Mouse (Mus musculus) thymus, postnatal 14 days (tissue): ENCODE measurements around the gene Cuedc2.
A peak's percentile ranks its signal among the peaks of the same experiment; 100 is the strongest.

ENCODE experiments used
- DNase-seq: peaks from one replicate; pipeline ENCODE4 v3.0.0; 2021

Gene Cuedc2

GRCm38 (mm10) chr19:46339287-46339971 is 927 bp upstream of the Cuedc2 start:
- DNase-seq, result no peak

GRCm38 (mm10) chr19:46338942-46339286 is 412 bp upstream of the Cuedc2 start:
- DNase-seq, result no peak

- no peak for DNase-seq
These were observed 677 bp downstream of the Cuedc2 start for GRCm38 (mm10) chr19:46337719-46338330.

- no peak for DNase-seq
These were observed 4.6 kb downstream of the Cuedc2 start for GRCm38 (mm10) chr19:46333906-46334305.

DNA sequence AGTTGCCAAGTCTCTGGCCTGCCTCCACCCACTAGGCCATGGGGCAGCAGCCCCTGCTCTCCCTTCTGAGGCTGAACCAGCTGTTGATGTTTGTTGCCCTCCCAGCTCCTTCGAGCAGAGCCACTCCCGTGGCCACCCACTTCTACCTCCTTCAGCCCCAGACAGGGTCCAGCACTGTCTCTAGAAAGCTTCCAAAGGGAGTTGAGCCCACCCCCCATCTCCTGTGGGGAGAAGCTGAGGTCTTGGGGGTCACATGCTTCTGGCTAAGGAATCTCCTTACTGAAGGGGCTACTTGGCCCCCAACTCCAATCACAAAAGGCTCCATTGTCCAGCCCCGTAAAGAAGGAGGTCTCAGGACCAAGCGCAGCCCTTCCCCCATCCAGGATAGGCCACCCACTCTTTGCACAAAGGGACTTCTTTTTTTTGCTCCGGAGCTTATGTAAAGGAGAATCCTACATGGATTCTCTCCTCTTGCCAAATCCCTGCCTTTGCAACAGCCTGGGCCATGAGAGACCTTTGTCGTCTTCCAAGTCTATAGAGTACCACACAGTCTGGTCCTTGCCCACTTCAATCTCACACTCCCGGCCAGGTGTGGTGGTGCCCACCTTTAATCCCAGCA is 5.7 kb downstream of the Cuedc2 start:
- no peak for DNase-seq

GRCm38 (mm10) chr19:46331936-46332335 is 6.6 kb downstream of the Cuedc2 start:
- no peak for DNase-seq

DNA sequence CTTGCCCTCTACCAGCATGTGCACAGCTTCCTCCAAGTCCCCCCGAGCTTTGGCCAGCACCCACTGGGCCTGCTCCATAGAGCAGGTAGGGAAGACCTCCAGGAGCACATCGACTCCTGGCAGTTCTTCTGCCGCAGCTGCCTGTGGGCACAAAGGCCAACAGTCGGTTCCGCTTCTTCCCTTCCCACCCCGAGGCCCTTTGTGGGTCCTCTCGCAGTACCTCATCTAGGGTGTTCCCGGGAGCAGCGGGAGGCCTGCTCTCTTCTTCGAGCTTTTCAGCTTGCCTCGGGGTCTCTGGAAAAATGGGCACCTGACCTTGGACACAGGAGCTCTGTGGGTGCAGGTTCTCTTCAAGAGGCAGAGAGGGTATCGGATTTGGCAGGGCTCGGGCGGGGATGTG is 7.2 kb downstream of the Cuedc2 start:
- no peak for DNase-seq

DNA sequence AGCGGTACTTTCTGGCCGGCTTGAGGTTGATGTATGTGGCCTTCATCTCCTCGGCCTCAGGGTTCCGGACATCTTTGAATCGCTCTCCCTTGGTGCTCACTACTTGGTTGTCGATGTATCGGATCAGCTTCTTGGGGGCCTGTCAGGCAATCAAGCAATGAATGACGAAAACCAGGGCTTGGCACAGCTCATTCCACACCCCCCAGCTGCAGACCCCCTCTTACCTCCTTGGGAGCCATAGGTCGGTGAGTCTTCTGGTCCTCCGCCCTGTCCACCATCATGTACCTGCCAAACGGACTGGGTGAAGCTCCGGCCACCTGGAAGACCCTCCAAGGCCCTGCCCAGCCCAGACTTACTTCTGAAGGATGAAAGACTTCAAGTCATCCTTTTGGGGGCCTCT is 7.8 kb downstream of the Cuedc2 start:
- DNase-seq, result no peak

DNA sequence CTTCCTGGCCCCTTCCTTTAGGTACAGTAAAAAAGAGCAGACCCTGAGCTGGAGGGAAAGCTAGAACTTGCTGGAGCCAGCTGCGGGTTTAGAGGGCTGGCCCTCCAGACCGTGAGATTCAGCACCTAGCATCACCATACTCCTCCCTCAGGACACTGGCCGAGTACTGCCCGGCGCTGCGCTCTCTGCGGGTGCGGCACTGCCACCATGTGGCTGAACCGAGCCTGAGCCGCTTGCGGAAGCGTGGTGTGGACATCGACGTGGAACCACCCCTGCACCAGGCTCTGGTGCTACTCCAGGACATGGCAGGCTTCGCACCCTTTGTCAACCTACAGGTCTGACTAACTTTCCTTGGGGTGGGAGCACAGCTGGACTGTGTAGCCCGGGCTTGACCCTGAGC is 8.6 kb downstream of the Cuedc2 start:
- DNase-seq, result peak; percentile 66

DNA sequence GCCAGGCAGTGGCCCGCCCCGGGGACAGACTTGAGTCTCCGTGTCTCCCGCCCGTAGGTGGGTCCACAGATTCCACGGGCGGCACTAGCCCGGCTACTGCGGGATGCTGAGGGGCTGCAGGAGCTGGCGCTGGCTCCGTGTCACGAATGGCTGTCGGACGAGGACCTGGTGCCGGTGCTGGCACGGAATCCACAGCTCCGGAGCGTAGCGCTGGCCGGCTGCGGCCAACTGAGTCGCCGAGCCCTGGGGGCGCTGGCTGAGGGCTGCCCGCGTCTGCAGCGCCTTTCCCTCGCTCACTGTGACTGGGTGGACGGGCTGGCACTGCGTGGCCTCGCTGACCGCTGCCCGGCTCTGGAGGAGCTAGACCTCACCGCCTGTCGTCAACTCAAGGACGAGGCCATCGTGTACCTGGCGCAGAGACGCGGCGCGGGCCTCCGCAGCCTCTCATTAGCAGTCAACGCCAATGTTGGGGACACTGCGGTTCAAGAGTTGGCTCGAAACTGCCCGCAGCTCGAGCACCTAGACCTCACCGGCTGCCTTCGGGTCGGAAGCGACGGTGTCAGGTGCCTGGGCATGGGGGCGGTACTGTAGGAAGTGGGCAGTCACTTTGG is 9.4 kb downstream of the Cuedc2 start:
- no peak for DNase-seq

DNA sequence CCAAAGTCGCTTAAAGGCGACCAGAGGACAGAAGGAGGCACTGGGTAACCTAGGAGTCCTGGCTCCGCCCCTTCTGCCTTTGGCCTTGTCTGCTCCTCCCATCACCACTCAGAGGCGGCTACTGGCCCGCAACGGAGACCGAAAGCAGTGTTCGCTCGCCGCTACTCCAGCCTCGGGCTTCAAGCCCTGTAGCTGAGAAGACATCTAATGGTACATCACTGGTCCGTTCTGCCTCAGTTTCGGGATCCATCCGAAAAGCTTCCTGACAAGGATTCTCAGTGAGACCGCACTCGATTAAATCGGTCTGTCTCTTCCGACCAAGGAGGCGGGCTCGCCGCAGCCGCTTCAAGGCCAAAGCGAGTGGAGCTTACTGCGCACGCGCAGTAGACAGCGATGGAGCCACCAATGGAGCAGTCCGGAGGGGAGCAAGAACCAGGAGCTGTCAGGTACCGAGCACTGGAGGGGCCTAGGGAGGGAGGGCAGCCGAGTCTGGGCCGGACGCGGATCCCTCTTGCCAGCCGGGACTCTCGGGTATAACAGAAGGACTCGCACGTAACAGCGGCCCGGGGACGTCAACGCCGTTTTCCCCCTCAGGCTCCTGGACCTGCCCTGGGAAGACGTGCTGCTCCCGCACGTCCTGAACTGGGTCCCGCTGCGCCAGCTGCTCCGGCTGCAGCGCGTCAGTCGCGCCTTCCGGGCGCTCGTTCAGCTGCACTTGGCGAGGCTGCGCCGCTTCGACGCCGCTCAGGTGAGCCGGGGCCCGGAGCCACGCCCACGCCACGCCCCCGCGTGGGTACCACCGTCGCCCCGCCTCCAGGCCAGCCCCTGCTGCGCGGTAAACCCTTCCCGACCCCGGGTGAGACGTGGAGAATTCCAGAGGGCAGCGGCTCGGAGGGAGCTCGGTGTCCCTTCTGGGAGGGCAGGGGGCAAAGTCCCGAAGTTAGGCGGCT is 10.1 kb downstream of the Cuedc2 start, which contains the start of gene Fbxl15:
Gene Fbxl15, plus strand, starts transcription at position 104 of the 950 bp plus-strand sequence.
- DNase-seq, result peak; percentile 94

DNA sequence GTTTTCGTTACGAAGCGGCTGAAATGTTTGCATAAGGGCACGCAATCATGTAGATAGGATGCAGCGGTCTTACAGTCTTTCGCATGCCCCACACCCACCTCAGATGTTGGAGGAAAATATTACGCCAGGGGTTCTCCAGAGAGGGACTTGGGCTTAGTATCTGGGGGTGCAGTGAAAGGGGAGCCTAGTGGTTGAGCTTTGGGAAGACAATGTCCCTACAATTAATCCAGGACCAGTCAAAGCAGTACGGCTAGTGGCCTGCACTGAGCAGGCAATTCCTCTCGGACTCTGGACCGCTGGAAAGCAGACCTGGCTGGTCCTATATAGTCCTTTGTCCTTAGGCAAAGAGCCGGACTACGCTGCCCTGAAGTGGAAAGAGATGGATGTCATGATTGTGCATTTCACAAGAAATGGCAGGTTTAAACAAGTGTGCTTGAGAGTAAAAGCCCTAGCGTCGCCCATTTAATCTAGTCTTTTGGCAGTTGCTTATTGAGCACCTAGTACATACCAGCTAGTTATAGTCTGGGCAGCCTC is 10.9 kb downstream of the Cuedc2 start:
- DNase-seq, result no peak

GRCm38 (mm10) chr19:46326756-46327305 is 11.7 kb downstream of the Cuedc2 start, which contains the start of gene Psd:
Gene Psd (minus strand): TSS chr19:46327156.
- DNase-seq, result peak; percentile 66

DNA sequence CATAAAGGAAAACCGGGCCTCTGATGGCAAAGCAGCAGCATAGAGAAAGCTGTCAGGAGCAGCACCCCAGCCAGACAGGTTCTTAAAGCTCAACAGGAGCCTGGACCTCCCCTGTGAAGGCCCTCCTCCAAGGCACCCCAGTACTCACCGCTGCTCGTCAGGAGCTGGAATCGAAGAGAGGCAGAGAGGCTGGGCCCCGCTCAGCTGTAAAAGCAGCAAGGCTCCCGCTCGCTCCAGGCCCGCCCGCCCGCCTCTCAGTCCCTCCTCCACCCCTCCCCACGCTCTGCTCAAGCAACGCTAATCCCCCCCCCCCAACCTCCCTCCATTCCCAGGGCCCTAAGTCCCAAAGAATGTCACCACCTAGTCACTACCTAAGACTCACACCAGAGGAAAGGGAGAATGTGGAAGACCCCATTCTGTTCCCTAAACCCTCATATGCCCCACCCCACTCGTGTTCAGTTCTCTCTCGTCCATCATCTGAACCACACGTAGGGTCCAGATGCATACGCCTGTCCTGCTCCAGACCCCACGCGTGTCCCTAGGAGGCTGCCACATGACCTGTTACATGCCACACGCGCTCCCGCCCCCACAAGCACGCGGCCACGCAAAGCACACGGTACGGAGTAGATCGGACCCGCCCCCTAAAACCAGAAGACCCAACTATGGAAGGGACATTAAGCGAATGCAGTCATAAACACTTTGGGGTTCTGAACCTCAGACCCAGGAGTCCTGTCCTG is 12.3 kb downstream of the Cuedc2 start:
- DNase-seq, result no peak

DNA sequence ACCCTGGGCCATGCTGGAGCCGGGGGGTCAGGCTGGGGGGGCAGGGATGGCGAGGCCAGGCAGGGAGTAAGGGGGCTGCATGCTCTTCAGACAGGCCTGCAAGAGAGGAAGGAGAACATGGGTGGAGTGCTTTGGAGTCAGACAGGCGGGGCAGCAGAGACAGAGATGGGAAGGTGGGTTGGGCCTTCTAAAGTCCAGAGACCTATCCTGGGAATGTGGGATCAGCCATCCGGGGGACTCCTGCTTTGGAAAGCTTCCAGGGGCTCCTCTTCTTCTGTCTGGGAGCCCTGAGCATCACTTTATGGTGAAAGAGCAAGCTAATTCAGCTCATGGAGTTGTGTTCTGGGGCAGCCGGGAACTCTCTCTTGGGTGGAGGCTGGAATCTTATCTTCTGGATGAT is 13.6 kb downstream of the Cuedc2 start:
- no peak for DNase-seq

DNA sequence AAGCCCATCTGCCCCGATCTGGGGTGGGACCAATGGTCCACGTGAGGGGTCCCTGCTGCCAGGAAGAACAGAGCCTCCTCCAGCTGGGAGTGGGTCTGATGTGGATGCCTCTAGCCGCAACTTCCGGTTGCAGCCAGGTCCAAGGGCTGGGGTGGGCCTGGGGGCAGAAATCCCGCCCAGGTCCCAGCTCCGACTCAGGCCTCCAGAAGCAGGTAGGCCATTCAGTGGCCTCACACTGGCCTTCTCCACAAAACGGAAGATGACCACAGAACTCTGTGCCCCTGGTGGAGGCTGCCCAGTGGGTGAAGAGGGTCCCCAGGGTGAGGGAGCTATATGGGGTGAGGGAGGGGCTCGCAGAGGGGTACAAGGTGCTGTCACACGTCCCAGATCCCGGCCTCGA is 14.1 kb downstream of the Cuedc2 start:
- no peak for DNase-seq

GRCm38 (mm10) chr19:46323716-46324115 is 14.8 kb downstream of the Cuedc2 start:
- DNase-seq, result no peak

DNA sequence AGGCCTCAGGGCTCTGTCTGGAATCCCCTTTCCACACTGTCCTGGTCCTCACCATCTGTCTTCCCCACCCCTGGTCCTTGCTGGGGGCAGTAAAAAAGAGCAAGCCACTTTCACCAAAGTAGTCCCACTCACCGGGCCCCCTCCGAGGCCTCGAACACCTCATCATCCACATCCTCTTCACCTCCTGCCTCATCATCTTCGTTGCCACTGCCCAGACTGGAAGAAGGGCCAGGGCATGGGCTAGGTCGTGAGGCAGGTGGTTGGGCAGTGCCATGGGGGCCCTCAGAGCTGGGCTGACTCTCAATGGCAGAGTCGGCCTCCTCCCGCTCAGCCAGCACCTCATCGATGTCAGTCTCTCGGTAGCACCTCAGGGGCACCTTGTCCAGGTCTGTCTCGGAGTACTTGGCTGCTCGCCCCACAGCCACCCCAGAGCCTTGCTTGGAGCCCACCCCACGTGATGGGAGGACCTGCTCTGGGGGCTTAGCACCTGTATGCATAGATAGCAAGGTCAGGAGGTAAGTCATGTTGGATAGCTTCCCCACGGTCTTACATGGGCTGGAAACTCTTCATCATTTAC is 15.4 kb downstream of the Cuedc2 start:
- no peak for DNase-seq

GRCm38 (mm10) chr19:46322144-46322995 is 16.1 kb downstream of the Cuedc2 start:
- no peak for DNase-seq
